Mouse (Mus musculus): Measurements from ENCODE around the gene Wdr81.

DNA sequence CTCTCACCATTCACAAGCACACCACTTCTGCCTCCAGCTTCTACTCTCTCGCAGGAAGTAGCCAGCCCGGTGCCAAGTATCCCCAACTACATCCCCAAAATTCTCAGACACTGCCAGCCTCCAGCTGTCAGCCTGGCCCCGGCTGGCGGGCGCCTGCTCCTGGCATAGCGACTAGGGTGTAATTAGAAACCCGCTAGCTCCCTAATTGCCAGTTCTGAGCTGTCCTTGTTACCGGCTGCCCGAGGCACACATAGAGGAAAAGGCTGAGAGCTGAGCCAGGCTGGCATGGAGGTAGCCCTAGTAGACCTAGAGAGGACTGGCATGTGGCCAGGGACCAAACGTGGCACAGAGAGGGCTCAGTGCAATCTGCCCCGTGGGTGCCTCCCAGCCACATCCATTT, 23.2 kb downstream of the Wdr81 start:
- TF ChIP-seq CTCF (IDR thresholded peaks at IDR 0.05) (no peak), EP300 (IDR thresholded peaks at IDR 0.05) (no peak)
